Mouse (Mus musculus) heart, embryonic 14.5 days (tissue): Measurements from ENCODE around the gene Tnfrsf1a. TPM values are rescaled to one million over a fixed set of nuclear protein-coding genes. Genes with fewer than 3 reads are reported as not detected.
A peak's percentile ranks its signal among the peaks of the same experiment; 100 is the strongest.

Experiments used
- ATAC-seq: fragments of 200-750 bp; cut with Nextera tagmentation; 2 replicates; pipeline ENCODE4 v1.8.0; 2017; ENCODE audit warnings: low read depth, moderate TSS enrichment; ENCODE audit not compliant: insufficient number of reproducible peaks, insufficient read depth, low FRiP score
- H3K27ac ChIP-seq, 2 experiments: fragments of 200-500 bp in 1 of 2; fragments of 300-500 bp in 1 of 2; sonication (generic) in 1 of 2; replicated peaks in 1 of 2; 2 replicates each; pipeline ENCODE4 v1.5.1; 2012 to 2014; ENCODE audit warnings: low read depth in 2 of 2, low read length in 2 of 2, control low read depth in 1 of 2, mild to moderate bottlenecking in 1 of 2, mixed read lengths in 1 of 2; ENCODE audit not compliant: control insufficient read depth in 1 of 2, insufficient read depth in 1 of 2
- H3K27me3 ChIP-seq: fragments of 300-500 bp; sonication (generic); 2 replicates; pipeline ENCODE4 v1.6.1; 2014; ENCODE audit warnings: mild to moderate bottlenecking, low read length, control low read depth; ENCODE audit not compliant: control insufficient read depth, insufficient read depth
- H3K36me3 ChIP-seq: fragments of 300-500 bp; sonication (generic); 2 replicates; pipeline ENCODE4 v1.6.1; 2014; ENCODE audit warnings: mild to moderate bottlenecking, control low read depth, low read length, mixed read lengths; ENCODE audit not compliant: control insufficient read depth, insufficient read depth
- H3K4me1 ChIP-seq, 2 experiments: fragments of 200-500 bp in 1 of 2; fragments of 300-500 bp in 1 of 2; sonication (generic) in 1 of 2; 2 replicates each; pipeline ENCODE4 v1.6.1; 2012 to 2014; ENCODE audit warnings: low read length in 2 of 2, control low read depth in 1 of 2, mixed read lengths in 1 of 2; ENCODE audit not compliant: control insufficient read depth in 2 of 2, insufficient read depth in 2 of 2
- H3K4me2 ChIP-seq: fragments of 300-500 bp; sonication (generic); 2 replicates; pipeline ENCODE4 v1.6.1; 2014; ENCODE audit warnings: mild to moderate bottlenecking, low read length
- H3K4me3 ChIP-seq, 2 experiments: fragments of 200-500 bp in 1 of 2; fragments of 300-500 bp in 1 of 2; sonication (generic) in 1 of 2; 2 replicates each; pipeline ENCODE4 v1.5.1; 2012 to 2014; ENCODE audit warnings: low read length in 2 of 2, mild to moderate bottlenecking in 2 of 2, control low read depth in 1 of 2, low read depth in 1 of 2, moderate library complexity in 1 of 2; ENCODE audit not compliant: control insufficient read depth in 1 of 2, insufficient read depth in 1 of 2
- H3K9ac ChIP-seq: fragments of 300-500 bp; sonication (generic); 2 replicates; pipeline ENCODE4 v1.6.1; 2014; ENCODE audit warnings: mild to moderate bottlenecking, low read length
- H3K9me3 ChIP-seq: fragments of 300-500 bp; sonication (generic); 2 replicates; pipeline ENCODE4 v1.6.1; 2016; ENCODE audit warnings: low read length, control low read depth; ENCODE audit not compliant: control insufficient read depth
- WGBS: fragments of 180-500 bp; shearing (Covaris S2); extraction: QIAGEN DNeasy Blood & Tissue Kit; methylation state at CpG from one replicate; pipeline ENCODE4 v1.1.7; 2014; 5-methylcytosine and 5-hydroxymethylcytosine counted together
- polyA plus RNA-seq: library from polyadenylated mRNA; unstranded; fragments of >200 nt; fragmentation: Nextera tagmentation; extraction: Ambion mirVana; gene quantifications from 2 replicates; pipeline ENCODE4 v1.2.1, GENCODE M21; 2014

The Tnfrsf1a gene
- polyA plus RNA-seq, 1 experiment from 2014 or later, result 43.5 TPM

DNA sequence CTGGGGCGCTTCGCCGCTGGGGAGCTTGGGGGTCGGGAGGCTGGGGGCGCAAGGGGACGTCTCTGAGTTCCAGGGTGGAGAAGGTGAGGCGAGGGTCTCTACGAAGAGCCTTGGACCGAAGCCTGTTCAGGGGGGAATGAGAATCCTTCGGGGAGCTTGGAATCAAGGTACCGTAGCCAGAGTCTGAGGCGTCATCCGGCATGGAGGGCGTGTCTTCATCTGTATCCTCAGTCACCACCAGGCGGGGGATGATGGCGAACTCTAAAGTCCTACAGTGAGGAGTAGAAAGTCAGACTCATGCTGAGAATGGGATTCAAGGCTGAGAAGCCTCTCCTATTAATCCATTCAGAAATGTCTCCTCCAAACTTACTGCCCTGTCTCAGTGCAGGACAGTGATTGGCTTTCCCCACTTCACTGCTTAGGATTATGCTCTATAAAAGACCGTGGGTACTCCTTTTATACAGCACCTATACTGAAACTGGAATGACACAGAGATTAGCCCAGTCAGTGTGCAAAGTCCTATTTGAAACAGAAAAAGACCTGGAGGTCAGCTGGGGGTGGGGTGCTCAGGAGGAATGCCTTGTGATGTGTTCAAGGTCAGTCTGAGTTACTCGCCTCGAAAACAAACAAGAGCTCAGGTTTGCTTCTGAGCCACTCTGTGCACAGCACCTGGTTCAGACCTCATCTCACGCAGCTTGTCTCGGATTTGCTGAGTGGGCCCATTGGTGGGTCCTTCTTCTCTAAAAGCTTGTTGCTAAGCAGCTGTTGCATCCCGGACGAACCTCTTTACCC is 14.5 kb downstream of the Tnfrsf1a start:
- Histone ChIP-seq H3K9ac (no peak overlapping the region), H3K9me3 (0 out of 2 replicates have a peak, but pooled peaks cover 5% of the 10 kb centered on the region), H3K4me3 (peak overlapping the region in 1 of 2 experiments; percentile 9; a peak in 1 of 4 replicates), H3K4me2 (peak overlapping the region; percentile 39), H3K4me1 (peaks cover 3 to 14% of the 10 kb centered on the region in 2 experiments; a peak in 3 of 4 replicates), H3K36me3 (peaks cover 40% of the 10 kb centered on the region), H3K27me3 (peaks cover 28% of the 10 kb centered on the region), H3K27ac (no peak overlapping the region)
- 15% methylated on average over 23 of the region's 23 CpGs for WGBS
- ATAC-seq, result no peak

DNA sequence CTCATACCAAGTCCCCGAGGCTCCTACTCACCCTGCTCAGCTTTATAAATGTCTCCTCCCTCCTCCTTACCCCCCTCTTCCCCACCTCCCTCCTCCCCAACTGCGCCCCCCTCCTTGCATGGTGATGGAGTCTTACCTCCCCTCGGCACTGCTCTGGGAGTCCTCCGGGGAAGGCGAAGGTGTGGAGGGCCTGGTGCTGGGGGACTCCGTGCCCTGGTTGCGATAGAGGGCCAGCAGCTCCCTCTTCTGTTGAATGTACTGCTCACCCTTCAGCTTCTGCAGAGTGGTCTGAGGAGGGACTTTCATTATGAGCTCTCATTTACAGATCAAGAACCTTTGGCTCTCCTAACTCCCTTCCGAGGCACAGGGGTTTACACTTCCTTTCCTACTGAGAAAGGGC is 15.3 kb downstream of the Tnfrsf1a start:
- WGBS, result 7% methylated on average over 8 of the region's 8 CpGs
- Histone ChIP-seq H3K36me3 (peaks cover 32% of the 10 kb centered on the region), H3K27me3 (peaks cover 28% of the 10 kb centered on the region), H3K4me1 (peaks cover 3 to 11% of the 10 kb centered on the region in 2 experiments; a peak in 3 of 4 replicates), H3K4me2 (peak overlapping the region; percentile 25; the same call in 1 of the 2 replicates), H3K9me3 (0 out of 2 replicates have a peak, but pooled peaks cover 5% of the 10 kb centered on the region), H3K4me3 (no peak overlapping the region), H3K9ac (no peak overlapping the region; the same call in 1 of the 2 replicates), H3K27ac (no peak overlapping the region)
- ATAC-seq, result no peak

DNA sequence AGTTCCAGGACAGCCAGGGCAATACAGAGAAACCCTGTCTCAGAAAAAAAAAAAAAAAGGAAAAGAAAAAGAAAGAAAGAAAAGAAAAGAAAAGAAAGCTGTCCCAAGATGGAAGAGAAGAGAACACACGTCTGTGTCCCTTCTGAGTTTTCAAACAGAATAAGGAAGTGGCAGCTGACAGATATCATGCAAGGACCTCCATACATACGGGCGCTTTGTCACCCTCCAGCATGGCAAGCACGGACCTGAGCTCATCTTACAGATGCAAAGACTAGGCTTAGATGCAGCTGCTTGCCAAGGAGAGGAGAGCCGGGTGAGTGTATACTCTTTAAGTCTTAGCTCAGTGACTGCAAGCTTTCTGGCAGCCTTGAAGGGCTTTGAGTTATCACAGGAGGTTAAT is 16.4 kb downstream of the Tnfrsf1a start:
- H3K9ac ChIP-seq, result no peak overlapping the region

DNA sequence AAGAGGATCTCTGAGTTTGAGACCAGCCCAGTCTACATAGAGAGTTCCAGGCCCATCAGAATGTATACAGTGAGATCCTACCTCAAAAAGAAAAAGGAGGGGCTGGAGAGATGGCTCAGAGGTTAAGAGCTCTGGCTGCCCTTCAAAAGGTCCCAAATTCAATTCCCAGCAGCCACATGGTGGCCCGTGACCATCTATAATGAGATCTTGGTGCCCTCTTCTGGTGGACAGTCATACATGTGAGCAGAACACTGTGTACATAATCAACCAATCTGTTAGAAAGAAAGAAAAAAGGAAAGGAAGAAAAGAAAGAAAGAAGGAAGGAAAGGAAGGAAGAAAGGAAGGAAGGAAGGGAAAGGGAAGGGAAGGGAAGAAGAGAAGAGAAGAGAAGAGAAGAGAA is 17.0 kb downstream of the Tnfrsf1a start:
- Histone ChIP-seq H3K36me3 (peaks cover 15% of the 10 kb centered on the region), H3K9me3 (0 out of 2 replicates have a peak, but pooled peaks cover 5% of the 10 kb centered on the region), H3K4me1 (peaks cover 3 to 11% of the 10 kb centered on the region in 2 experiments; a peak in 3 of 4 replicates), H3K27ac (no peak overlapping the region), H3K9ac (no peak overlapping the region), H3K4me2 (no peak overlapping the region), H3K4me3 (no peak overlapping the region), H3K27me3 (peaks cover 26% of the 10 kb centered on the region)
- WGBS, result 68% methylated on average over 1 of the region's 1 CpGs
- no peak for ATAC-seq

More for the DNA sequence above, 16.4 kb downstream of the Tnfrsf1a start:
- H3K27ac ChIP-seq, result no peak overlapping the region
- no peak overlapping the region for H3K4me3 ChIP-seq
- H3K27me3 ChIP-seq, result peaks cover 26% of the 10 kb centered on the region
- H3K36me3 ChIP-seq, result peaks cover 21% of the 10 kb centered on the region
- H3K4me2 ChIP-seq, result no peak overlapping the region
- 0 out of 2 replicates have a peak, but pooled peaks cover 5% of the 10 kb centered on the region for H3K9me3 ChIP-seq
- WGBS, result 83% methylated on average over 5 of the region's 5 CpGs
- H3K4me1 ChIP-seq, result peaks cover 3 to 11% of the 10 kb centered on the region in 2 experiments; a peak in 3 of 4 replicates
- no peak for ATAC-seq

DNA sequence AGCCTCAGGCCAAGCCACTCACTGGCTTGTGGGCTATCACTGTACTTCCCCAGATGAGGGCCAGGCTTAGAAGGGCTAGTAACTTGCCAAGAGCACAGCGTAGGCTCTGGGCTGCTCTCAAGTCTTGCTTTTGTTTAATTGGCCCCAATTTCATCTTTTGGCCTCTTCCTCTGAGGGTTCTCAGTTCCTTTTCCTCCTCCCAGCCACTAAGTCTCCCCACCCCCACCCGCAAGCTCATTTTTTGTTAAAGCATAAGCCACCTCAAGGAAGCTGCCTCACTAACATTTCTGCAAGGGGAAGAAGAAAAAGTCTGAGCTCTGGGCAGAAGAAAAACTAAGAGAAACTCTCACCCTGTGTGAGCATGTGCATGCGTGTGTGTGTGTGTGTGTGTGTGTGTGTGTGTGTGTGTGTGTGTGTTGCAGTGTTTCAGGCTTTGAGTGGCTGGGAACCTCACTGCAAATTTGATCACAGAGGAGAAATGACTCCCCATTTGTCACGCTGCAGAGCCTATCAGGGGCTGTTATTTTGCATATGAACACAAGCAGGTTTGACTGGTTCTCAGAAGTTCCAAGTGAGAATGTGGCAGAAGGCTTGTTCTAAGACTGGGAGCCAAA is 18.7 kb downstream of the Tnfrsf1a start:
- no peak overlapping the region for H3K27ac ChIP-seq

DNA sequence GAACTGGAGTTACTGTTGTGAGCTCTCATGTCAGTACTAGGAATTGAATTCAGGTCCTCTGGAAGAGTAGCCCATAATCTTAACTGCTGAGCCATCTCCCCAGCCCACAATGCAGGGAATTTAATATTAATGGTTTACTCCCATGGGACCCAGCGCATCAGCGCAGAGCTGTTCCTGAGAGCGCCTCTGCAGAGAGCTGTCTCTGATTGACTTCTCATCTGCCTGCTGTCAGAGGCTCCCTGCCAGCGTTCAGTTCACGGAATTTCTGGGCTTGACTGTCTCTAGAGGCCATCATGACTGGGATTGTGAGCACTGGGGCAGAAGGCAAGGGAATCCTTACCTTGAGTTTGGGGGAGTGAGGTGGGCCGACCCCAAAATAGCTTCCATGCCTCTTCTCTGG is 27.9 kb downstream of the Tnfrsf1a start:
- Histone ChIP-seq H3K36me3 (no peaks in the 10 kb centered on the region), H3K27me3 (peaks cover 67% of the 10 kb centered on the region), H3K27ac (no peak overlapping the region), H3K9ac (no peak overlapping the region), H3K4me3 (no peak overlapping the region), H3K9me3 (no peaks in the 10 kb centered on the region), H3K4me2 (no peak overlapping the region), H3K4me1 (peaks cover 16 to 18% of the 10 kb centered on the region in 2 experiments)
- 48% methylated on average over 6 of the region's 6 CpGs for WGBS
- ATAC-seq, result no peak

More for the DNA sequence above, 18.7 kb downstream of the Tnfrsf1a start:
- H3K27me3 ChIP-seq, result peaks cover 22% of the 10 kb centered on the region
- H3K4me1 ChIP-seq, result peaks cover 3 to 11% of the 10 kb centered on the region in 2 experiments; a peak in 3 of 4 replicates
- no peak overlapping the region for H3K4me2 ChIP-seq
- no peaks in the 10 kb centered on the region for H3K36me3 ChIP-seq
- no peak overlapping the region for H3K4me3 ChIP-seq
- 0 out of 2 replicates have a peak, but pooled peaks cover 5% of the 10 kb centered on the region for H3K9me3 ChIP-seq
- H3K9ac ChIP-seq, result no peak overlapping the region
- WGBS, result 60% methylated on average over 4 of the region's 4 CpGs
- ATAC-seq, result no peak

DNA sequence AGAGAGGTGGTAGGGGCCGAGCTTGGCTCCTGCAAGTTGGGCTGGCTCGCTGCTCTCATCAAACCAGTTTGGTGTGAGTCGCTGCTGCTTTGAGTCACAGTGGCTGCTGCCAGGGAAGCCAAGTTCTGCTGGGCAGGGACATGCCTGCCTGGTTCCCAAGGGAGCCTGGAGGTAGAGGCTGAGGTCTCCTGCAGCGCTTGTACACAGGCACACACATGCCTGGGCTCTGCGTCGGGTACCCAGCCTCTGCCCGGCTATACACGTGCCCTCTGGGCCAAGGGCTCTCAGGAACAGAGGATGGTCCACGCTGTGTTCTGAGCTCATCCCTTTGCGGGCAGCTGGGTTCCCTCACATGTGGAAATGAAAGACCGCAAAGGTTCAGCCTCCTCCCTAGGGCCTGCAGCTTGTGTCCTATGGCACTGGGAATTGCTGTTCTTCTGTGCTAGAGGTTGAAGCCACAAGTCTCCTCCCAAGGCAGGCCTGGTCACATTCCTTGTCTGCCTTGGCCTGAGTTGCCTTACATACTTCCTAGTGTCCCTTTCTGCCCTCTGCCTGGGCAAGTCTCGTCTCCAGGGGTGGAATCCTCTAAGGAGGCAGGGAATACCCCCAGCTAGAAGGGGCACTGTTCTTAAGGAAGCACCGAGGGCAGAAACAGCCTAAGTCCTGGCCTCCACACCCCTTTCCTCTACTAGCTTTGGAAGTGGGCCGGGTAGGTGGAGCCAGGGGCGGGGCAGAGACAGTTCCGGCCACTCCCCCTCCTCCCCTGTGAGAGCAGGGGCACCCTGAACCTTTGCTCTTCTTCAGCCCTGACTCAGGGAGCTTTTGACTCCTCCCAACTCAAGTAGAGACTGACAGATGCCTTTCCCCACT is 28.7 kb downstream of the Tnfrsf1a start:
- WGBS, result 35% methylated on average over 16 of the region's 16 CpGs
- no peaks in the 10 kb centered on the region for H3K36me3 ChIP-seq
- H3K9me3 ChIP-seq, result no peaks in the 10 kb centered on the region
- no peak overlapping the region for H3K9ac ChIP-seq
- no peak overlapping the region for H3K27ac ChIP-seq
- no peak overlapping the region for H3K4me3 ChIP-seq
- ATAC-seq, result 0 out of 2 replicates have a peak, but pooled peaks have one; percentile 11
- H3K27me3 ChIP-seq, result peaks cover 70% of the 10 kb centered on the region
- H3K4me1 ChIP-seq, result peaks cover 16 to 18% of the 10 kb centered on the region in 2 experiments
- no peak overlapping the region; the same call in 1 of the 2 replicates for H3K4me2 ChIP-seq
